Mouse (Mus musculus): ENCODE data around the gene Sult6b2.
A peak's percentile ranks its signal among the peaks of the same experiment; 100 is the strongest.

- TF ChIP-seq EP300 (IDR thresholded peaks at IDR 0.05) (no peak), CTCF (IDR thresholded peaks at IDR 0.05) (peak; percentile 82)
Observed at GRCm38 (mm10) chr6:142785343-142785742, 19.0 kb downstream of the Sult6b2 start.

All from lung, postnatal 0 days (tissue).